Mouse (Mus musculus): ENCODE measurements around the gene Ly75.

Ly75 gene

GRCm38 (mm10) chr2:60382858-60383669, at the start of gene Ly75:
Gene Ly75, minus strand, starts transcription at chr2:60383303.
- in situ Hi-C loops (cut with MboI; ENCODE audit: low pct_unique_long_range_greater_than_20kb in 1 of 2, low sequenced_read_pairs in 2 of 2, unreplicated experiment in 1 of 2): loop anchor here in 1 of 2 experiments (5.0 kb wide), 1 partner anchor 34 kb away; no protein-coding TSS in a partner anchor

GRCm38 (mm10) chr2:60430315-60431021, 47.4 kb upstream of the Ly75 start:
- in situ Hi-C loops (cut with MboI; ENCODE audit: low pct_unique_long_range_greater_than_20kb in 1 of 2, low sequenced_read_pairs in 2 of 2, unreplicated experiment in 1 of 2): loop anchor here in 1 of 2 experiments (5.0 kb wide), 1 partner anchor 163 kb away; no protein-coding TSS in a partner anchor

GRCm38 (mm10) chr2:60418075-60418474, 35.0 kb upstream of the Ly75 start:
- in situ Hi-C loops (cut with MboI; ENCODE audit: low pct_unique_long_range_greater_than_20kb in 1 of 2, low sequenced_read_pairs in 2 of 2, unreplicated experiment in 1 of 2): loop anchor here in 1 of 2 experiments (5.0 to 25.0 kb wide), 3 partner anchors 36 to 881 kb away; partner anchors contain the start of gene Ly75

GRCm38 (mm10) chr2:60414334-60414733, 31.2 kb upstream of the Ly75 start:
- in situ Hi-C loops (cut with MboI; ENCODE audit: low pct_unique_long_range_greater_than_20kb in 1 of 2, low sequenced_read_pairs in 2 of 2, unreplicated experiment in 1 of 2): loop anchor here in 1 of 2 experiments (10.0 to 25.0 kb wide), 2 partner anchors 170 to 877 kb away; no protein-coding TSS in a partner anchor

- in situ Hi-C loops (cut with MboI; ENCODE audit: low pct_unique_long_range_greater_than_20kb in 1 of 2, low sequenced_read_pairs in 2 of 2, unreplicated experiment in 1 of 2): loop anchor here in 1 of 2 experiments (10.0 to 25.0 kb wide), 2 partner anchors 168 to 876 kb away; no protein-coding TSS in a partner anchor
Observed at GRCm38 (mm10) chr2:60413006-60413650, 30.0 kb upstream of the Ly75 start.

GRCm38 (mm10) chr2:60411181-60411580, 28.1 kb upstream of the Ly75 start:
- in situ Hi-C loops (cut with MboI; ENCODE audit: low pct_unique_long_range_greater_than_20kb in 1 of 2, low sequenced_read_pairs in 2 of 2, unreplicated experiment in 1 of 2): loop anchor here in 1 of 2 experiments (10.0 to 25.0 kb wide), 2 partner anchors 166 to 874 kb away; no protein-coding TSS in a partner anchor

GRCm38 (mm10) chr2:60409989-60410763, 27.1 kb upstream of the Ly75 start:
- in situ Hi-C loops (cut with MboI; ENCODE audit: low pct_unique_long_range_greater_than_20kb in 1 of 2, low sequenced_read_pairs in 2 of 2, unreplicated experiment in 1 of 2): loop anchor here in 1 of 2 experiments (10.0 to 25.0 kb wide), 2 partner anchors 165 to 873 kb away; no protein-coding TSS in a partner anchor

- in situ Hi-C loops (cut with MboI; ENCODE audit: low pct_unique_long_range_greater_than_20kb in 1 of 2, low sequenced_read_pairs in 2 of 2, unreplicated experiment in 1 of 2): loop anchor here in 1 of 2 experiments (25.0 kb wide), 1 partner anchor 872 kb away; no protein-coding TSS in a partner anchor
Observed at GRCm38 (mm10) chr2:60409194-60409593, 26.1 kb upstream of the Ly75 start.

GRCm38 (mm10) chr2:60407387-60407786, 24.3 kb upstream of the Ly75 start:
- in situ Hi-C loops (cut with MboI; ENCODE audit: low pct_unique_long_range_greater_than_20kb in 1 of 2, low sequenced_read_pairs in 2 of 2, unreplicated experiment in 1 of 2): loop anchor here in 1 of 2 experiments (25.0 kb wide), 1 partner anchor 870 kb away; no protein-coding TSS in a partner anchor

GRCm38 (mm10) chr2:60405431-60405830, 22.3 kb upstream of the Ly75 start:
- in situ Hi-C loops (cut with MboI; ENCODE audit: low pct_unique_long_range_greater_than_20kb in 1 of 2, low sequenced_read_pairs in 2 of 2, unreplicated experiment in 1 of 2): loop anchor here in 1 of 2 experiments (25.0 kb wide), 1 partner anchor 868 kb away; no protein-coding TSS in a partner anchor

GRCm38 (mm10) chr2:60404763-60405162, 21.7 kb upstream of the Ly75 start:
- in situ Hi-C loops (cut with MboI; ENCODE audit: low pct_unique_long_range_greater_than_20kb in 1 of 2, low sequenced_read_pairs in 2 of 2, unreplicated experiment in 1 of 2): loop anchor here in 1 of 2 experiments (25.0 kb wide), 1 partner anchor 867 kb away; no protein-coding TSS in a partner anchor

GRCm38 (mm10) chr2:60401694-60402093, 18.6 kb upstream of the Ly75 start:
- in situ Hi-C loops (cut with MboI; ENCODE audit: low pct_unique_long_range_greater_than_20kb in 1 of 2, low sequenced_read_pairs in 2 of 2, unreplicated experiment in 1 of 2): loop anchor here in 1 of 2 experiments (25.0 kb wide), 1 partner anchor 864 kb away; no protein-coding TSS in a partner anchor

GRCm38 (mm10) chr2:60393786-60394185, 10.7 kb upstream of the Ly75 start:
- in situ Hi-C loops (cut with MboI; ENCODE audit: low pct_unique_long_range_greater_than_20kb in 1 of 2, low sequenced_read_pairs in 2 of 2, unreplicated experiment in 1 of 2): no loop called here

- in situ Hi-C loops (cut with MboI; ENCODE audit: low pct_unique_long_range_greater_than_20kb in 1 of 2, low sequenced_read_pairs in 2 of 2, unreplicated experiment in 1 of 2): no loop called here
Observed at GRCm38 (mm10) chr2:60392286-60392685, 9.2 kb upstream of the Ly75 start.

- in situ Hi-C loops (cut with MboI; ENCODE audit: low pct_unique_long_range_greater_than_20kb in 1 of 2, low sequenced_read_pairs in 2 of 2, unreplicated experiment in 1 of 2): no loop called here
Observed at GRCm38 (mm10) chr2:60387363-60387762, 4.3 kb upstream of the Ly75 start.

- in situ Hi-C loops (cut with MboI; ENCODE audit: low pct_unique_long_range_greater_than_20kb in 1 of 2, low sequenced_read_pairs in 2 of 2, unreplicated experiment in 1 of 2): no loop called here
Observed at GRCm38 (mm10) chr2:60386835-60387234, 3.7 kb upstream of the Ly75 start.

GRCm38 (mm10) chr2:60384763-60385085, 1.6 kb upstream of the Ly75 start:
- in situ Hi-C loops (cut with MboI; ENCODE audit: low pct_unique_long_range_greater_than_20kb in 1 of 2, low sequenced_read_pairs in 2 of 2, unreplicated experiment in 1 of 2): loop anchor here in 1 of 2 experiments (5.0 kb wide), 1 partner anchor 33 kb away; no protein-coding TSS in a partner anchor
